Mouse (Mus musculus) splenic B cell, adult 2 months (primary cell): ENCODE measurements around the gene Lmtk3.

Experiments used
- DNase-seq: peaks from one replicate; pipeline ENCODE4 v3.0.0-alpha.2; 2011; ENCODE audit warnings: low read depth, low spot score
- H3K27me3 ChIP-seq: 2 replicates; pipeline ENCODE4 v1.6.1; 2012; ENCODE audit warnings: mild to moderate bottlenecking, low read length, moderate library complexity, mixed read lengths; ENCODE audit not compliant: control insufficient read depth, poor library complexity, insufficient read depth, severe bottlenecking
- H3K36me3 ChIP-seq: 2 replicates; pipeline ENCODE4 v1.6.1; 2012; ENCODE audit warnings: mild to moderate bottlenecking, low read length, moderate library complexity, mixed read lengths; ENCODE audit not compliant: control insufficient read depth, poor library complexity, insufficient read depth, severe bottlenecking

The Lmtk3 gene

DNA sequence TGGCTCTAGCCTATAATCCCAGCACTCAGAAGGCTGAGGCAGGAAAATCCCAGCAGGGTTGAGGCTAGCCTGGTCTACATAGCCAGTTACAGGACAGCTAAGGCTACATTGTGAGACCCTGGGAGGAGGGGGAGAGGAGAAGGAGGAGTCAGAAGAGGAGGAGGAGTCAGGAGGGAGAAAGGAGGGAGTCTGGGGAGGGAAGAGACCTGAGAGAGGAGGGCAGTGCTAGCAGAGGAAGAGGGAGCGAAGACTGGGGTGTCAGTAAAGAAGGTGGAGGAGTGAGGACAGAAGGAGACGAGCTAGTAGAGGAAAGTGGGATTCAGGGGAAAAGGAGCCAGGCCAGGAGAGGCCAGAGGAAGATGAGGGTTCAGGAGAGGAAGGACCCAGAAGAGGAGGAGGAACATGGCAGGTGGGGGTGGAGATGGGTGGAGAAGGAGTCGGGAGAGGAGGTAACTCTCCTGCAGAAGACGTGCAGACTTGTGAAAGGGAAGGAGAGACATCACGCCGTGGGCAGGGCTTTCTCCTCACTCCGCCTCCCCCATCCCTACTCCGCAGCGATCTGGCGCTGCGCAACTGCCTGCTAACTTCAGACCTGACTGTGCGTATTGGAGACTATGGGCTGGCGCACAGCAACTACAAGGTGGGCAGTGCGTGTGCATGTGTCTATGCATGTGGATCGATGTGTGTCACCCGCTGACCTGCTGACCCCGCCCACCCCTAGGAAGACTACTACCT is 8.4 kb downstream of the Lmtk3 start:
- no peak for DNase-seq
- Histone ChIP-seq H3K27me3 (no peaks in the 10 kb centered on the region), H3K36me3 (no peaks in the 10 kb centered on the region)

DNA sequence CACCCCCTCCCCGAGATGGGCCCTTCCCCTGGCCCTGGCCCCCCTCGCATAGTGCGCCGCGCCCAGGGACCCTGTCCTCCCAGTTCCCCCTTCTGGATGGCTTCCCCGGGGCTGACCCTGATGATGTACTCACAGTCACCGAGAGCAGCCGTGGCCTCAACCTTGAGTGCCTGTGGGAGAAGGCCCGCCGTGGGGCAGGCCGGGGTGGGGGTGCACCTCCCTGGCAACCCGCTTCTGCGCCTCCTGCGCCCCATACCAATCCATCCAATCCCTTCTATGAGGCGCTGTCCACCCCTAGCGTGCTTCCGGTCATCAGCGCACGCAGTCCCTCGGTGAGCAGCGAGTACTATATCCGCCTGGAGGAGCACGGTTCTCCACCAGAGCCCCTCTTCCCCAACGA is 9.7 kb downstream of the Lmtk3 start:
- Histone ChIP-seq H3K36me3 (no peaks in the 10 kb centered on the region), H3K27me3 (no peaks in the 10 kb centered on the region)
- DNase-seq, result no peak

DNA sequence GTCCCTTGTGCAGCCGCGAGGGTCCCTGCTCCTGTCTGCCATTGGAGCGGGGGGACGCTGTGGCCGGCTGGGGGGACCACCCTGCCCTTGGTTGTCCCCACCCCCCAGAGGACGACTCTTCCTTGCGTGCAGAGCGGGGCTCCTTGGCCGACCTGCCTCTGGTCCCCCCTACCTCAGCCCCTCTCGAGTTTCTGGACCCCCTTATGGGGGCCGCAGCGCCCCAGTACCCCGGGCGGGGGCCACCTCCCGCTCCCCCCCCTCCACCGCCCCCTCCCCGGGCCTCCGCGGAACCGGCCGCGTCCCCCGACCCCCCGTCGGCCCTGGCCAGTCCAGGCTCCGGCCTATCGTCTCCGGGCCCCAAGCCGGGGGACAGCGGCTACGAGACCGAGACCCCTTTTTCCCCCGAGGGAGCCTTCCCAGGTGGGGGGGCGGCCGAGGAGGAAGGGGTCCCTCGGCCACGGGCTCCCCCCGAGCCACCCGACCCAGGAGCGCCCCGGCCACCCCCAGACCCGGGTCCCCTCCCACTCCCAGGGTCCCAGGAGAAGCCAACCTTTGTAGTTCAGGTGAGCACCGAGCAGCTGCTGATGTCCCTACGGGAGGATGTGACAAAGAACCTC is 10.5 kb downstream of the Lmtk3 start:
- no peak for DNase-seq
- H3K36me3 ChIP-seq, result no peaks in the 10 kb centered on the region
- no peaks in the 10 kb centered on the region for H3K27me3 ChIP-seq

DNA sequence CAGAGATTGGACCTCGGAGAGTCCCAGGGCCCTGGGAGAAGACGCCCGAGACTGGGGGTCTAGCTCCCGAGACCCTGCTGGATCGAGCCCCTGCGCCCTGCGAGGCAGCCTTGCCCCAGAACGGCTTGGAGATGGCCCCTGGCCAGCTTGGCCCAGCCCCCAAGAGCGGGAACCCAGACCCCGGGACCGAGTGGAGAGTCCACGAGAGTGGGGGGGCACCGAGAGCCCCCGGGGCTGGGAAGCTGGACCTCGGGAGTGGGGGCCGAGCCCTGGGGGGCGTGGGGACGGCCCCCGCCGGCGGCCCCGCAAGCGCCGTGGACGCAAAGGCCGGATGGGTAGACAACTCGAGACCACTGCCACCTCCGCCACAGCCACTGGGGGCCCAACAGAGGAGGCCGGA is 11.4 kb downstream of the Lmtk3 start:
- Histone ChIP-seq H3K36me3 (no peaks in the 10 kb centered on the region), H3K27me3 (no peaks in the 10 kb centered on the region)
- DNase-seq, result no peak

DNA sequence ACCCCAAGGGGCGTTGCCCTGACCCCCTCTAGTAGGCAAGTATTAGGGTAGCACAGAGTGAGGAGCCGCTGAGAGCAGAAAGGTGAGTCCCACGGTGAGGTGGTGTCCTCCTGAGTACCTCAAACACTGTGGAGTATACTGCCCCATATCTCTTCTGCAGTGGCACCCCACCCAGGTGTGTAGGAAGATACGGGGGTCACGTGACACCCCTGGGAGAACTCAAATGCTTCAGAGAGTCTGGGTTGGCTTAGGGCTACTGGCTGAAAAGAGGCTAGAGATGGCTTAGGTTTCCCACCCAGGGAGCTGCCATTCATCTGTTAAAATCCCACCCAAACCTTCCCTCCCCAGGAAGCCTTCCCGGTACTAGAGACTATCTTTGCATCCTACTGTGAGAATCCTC is 13.4 kb downstream of the Lmtk3 start:
- Histone ChIP-seq H3K27me3 (no peaks in the 10 kb centered on the region), H3K36me3 (no peaks in the 10 kb centered on the region)
- no peak for DNase-seq

DNA sequence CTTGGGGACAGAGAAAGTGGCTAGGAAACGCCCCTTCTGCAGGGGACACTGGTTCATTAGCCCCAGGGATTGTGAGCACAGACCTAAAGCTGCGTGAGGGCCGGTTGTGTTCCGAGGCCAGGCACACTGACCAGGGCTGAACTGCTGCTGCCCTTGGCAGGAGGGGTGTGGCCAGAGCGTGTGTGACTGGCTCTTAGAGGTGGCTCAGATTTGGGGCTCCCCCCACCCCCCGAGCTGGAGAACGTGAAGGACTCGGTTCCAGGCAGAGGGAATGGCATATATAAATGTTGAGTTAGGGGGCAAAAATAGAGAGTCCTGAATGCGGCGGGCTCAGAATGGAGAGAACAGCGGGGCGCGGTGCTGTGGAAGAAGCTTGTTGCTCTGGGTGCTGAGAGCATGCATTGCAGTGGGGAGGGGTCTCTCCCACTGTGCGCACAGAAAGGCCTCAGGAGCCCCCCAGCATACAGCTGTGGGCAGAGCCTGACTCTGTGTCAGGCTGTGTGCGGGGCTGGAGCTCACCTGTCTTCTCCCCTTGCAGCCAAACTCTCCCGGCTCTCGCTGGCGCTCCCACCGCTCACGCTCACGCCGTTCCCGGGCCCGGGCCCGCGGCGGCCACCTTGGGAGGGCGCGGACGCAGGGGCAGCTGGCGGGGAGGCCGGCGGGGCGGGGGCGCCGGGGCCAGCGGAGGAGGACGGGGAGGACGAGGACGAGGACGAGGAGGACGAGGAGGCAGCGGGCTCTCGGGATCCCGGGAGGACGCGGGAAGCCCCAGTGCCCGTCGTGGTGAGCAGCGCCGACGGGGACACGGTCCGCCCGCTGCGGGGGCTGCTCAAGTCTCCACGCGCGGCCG is 14.3 kb downstream of the Lmtk3 start:
- DNase-seq, result no peak

DNA sequence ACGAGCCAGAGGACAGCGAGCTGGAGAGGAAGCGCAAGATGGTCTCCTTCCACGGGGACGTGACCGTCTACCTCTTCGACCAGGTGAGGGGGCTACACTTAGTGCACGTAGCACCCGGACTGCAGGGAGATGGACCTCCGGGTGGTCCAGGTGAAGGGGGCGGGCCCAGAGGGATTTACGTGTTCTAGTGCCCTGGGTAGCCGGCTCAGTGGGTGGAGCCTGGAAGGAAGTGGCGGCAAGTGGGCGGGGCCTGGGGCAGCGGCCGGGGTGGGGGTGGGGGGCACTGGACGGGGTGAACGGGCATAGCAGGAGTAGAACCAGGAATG is 14.9 kb downstream of the Lmtk3 start:
- no peaks in the 10 kb centered on the region for H3K27me3 ChIP-seq
- no peaks in the 10 kb centered on the region for H3K36me3 ChIP-seq
- DNase-seq, result peak; percentile 55

More for the DNA sequence above, 14.3 kb downstream of the Lmtk3 start:
- Histone ChIP-seq H3K36me3 (no peaks in the 10 kb centered on the region), H3K27me3 (no peaks in the 10 kb centered on the region)

DNA sequence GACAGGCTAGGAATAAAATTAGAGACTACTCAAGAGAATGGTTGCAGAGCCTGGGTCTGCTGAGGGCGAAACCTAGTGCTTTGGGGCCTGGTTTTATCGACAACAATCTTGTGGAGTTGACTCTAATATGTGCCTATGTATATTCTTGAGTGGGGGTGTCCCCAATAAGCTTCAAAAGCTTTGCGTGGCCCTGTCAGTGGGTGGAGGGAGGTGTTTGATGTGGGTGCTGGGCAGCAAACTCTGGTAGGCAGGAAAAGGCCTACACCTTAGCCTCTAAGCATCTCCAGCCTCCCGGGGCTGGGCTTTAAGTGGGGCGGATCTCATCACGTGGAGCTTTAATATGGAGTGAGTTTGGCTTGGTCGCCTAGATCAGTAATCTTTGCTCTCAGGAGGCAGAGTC is 15.4 kb downstream of the Lmtk3 start:
- H3K36me3 ChIP-seq, result no peaks in the 10 kb centered on the region
- no peak for DNase-seq
- no peaks in the 10 kb centered on the region for H3K27me3 ChIP-seq

DNA sequence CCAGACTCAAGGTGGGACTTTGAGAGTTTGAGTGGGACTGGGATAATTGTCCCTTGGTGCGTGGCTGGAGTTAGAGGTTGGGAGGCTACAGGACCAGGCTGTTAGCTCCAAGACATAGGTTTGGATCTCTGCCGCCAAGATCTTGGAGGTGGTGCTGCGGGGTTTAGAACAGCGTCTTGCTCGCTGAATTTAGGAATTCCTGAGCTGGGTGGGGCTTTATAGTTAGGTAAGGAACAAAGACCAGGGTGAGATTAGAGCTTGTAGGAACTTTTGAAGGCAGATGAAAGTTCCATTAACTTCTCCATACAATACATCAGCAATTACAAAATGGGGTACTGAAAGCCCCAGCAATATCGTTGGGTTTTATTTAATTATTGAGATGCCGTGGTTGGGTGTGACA is 16.5 kb downstream of the Lmtk3 start:
- no peak for DNase-seq
- Histone ChIP-seq H3K27me3 (no peaks in the 10 kb centered on the region), H3K36me3 (no peaks in the 10 kb centered on the region)

DNA sequence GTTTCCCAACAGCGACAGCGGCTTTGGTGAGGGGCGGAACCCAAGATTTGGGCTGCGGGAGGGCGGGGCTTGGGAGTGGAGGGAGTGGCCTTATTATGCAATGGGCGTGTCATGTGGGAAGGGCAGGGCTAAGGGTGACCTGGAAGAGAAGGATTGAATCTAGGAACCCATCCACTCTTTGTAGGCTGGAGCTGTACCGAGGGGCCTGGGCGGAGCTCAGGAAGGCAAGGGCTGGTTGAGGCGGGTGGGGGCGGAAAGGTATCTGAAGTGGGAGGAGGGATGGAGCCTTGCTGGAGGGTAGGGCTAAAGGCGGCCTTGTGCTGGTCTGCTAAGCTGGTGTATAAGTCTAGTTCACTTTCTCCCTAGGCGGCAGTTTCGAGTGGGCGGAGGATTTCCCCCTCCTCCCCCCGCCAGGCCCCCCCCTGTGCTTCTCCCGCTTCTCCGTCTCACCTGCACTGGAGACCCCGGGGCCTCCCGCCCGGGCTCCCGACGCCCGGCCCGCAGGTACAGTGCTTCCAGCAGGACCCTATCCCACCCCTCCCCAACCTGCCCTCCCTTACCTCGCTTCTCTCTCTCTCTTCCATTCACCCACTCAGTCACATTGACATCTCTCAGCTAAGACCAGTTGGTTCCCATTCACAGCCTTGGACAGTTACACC is 17.1 kb downstream of the Lmtk3 start:
- Histone ChIP-seq H3K27me3 (no peaks in the 10 kb centered on the region), H3K36me3 (no peaks in the 10 kb centered on the region)
- peak; percentile 80 for DNase-seq

DNA sequence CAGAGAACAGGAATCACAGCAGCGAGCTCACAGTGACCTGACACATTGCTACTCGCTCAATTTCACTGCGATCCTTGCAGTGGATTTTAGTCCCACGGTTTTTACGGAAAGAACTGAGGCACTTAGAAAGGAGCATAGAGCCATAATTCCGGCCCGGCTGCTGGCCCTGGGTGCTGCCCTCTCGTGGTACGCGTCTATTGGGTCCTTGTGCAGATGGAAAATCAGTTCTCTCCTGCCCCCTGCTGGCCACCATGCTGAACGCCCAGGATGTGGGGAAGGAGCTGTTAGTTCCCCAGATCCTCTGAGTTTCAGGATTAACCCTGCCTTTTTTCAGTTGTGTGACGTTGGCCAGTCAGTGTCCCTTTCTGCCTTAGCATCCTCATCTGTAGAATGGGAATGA is 17.8 kb downstream of the Lmtk3 start:
- no peaks in the 10 kb centered on the region for H3K27me3 ChIP-seq
- DNase-seq, result peak; percentile 95
- H3K36me3 ChIP-seq, result no peaks in the 10 kb centered on the region

DNA sequence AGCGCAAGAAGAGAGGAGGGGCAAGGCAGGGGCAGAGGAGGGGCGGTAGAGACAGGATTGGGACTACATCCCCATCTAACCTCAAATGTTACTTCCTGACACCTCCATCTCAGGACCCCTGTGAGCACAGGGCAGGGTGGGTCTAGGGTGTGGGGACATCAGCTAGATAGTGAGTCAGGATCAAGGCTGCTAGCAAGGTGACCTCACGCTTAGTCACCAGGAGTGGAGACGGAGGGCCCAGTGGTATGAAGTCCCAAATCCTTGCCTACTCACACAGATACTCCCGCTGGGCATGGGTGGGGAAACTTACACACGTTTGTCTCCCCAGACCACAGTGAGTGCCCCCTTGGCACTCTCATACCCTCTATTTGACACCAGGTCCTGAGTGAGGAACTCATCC is 19.0 kb downstream of the Lmtk3 start:
- Histone ChIP-seq H3K27me3 (no peaks in the 10 kb centered on the region), H3K36me3 (0 out of 2 replicates have a peak, but pooled peaks cover under 1% of the 10 kb centered on the region)
- no peak for DNase-seq

DNA sequence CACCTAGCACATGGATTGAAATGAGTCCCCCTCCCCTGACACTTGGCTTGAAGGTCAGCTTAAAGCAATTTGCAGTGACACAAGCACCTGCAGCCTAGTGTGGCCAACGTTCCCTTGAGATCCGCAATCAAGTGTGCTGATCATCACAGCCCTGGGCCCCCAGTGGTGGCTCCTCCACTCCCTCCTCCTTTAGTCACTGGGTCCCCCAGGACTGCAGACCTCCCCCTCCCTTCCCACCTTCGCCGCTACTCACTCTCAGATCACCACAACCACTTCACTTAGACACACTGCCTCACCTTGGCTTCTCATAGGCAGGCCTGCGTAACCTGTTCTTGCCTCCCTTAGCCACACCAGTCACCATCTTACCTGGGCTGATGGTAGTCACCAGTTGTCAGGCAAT is 22.4 kb downstream of the Lmtk3 start:
- no peaks in the 10 kb centered on the region for H3K27me3 ChIP-seq
- H3K36me3 ChIP-seq, result peaks cover 16% of the 10 kb centered on the region
- no peak for DNase-seq

DNA sequence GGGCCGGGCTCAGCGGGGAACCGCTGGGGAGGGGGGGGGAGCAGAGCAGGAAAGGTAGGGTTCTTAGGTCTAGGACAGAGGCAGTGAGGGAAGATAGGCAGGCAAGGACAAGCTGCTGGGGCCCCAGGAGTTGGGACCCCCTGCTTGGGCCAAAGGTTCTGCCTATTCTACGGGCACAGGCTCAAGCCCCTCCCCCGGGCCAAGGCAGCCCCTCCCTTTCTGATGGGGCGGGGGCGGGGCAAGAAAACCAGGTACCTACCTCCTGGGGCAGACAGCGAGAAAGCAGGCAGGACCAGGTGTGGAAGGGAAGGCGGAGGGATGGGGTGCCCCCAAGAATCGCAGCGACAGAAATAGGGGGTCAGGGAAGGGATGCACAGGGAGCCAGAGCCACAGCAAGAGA is 24.9 kb downstream of the Lmtk3 start:
- no peaks in the 10 kb centered on the region for H3K27me3 ChIP-seq
- DNase-seq, result no peak

More for the DNA sequence above, 24.9 kb downstream of the Lmtk3 start:
- H3K36me3 ChIP-seq, result peaks cover 16% of the 10 kb centered on the region
